Mouse (Mus musculus) central nervous system, embryonic 11.5 days (tissue): ENCODE data around the gene Olfr830. TPM values are rescaled to one million over a fixed set of nuclear protein-coding genes. Genes with fewer than 3 reads are reported as not detected.

Source experiments
- polyA plus RNA-seq: library from polyadenylated mRNA; depleted of rRNA; stranded (reverse); fragments of >200 nt; gene quantifications from 2 replicates; pipeline ENCODE4 v1.2.3, GENCODE M21; 2012; rRNA removed

Gene Olfr830
- not detected in 2 replicates for polyA plus RNA-seq

DNA sequence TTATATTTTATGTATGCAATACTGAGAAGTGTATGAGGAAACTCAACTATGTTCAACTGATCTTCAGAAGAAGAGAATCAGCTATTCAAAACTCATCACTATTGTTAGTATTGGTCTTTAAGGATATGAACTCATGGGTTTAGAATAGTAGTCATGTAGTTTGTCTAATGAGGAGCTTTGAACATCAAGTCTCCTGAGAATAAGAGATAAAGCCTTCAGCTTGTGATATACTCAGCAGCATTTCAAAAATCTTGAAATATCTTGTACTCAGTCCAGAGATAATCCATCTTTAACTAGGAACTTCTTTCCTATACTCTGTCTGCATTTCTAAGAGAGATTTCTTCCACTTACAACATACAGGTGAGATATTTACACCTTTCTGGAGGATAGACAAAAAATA is at the start of gene Olfr830:
Olfr830 (plus strand) TSS at position 301 of the 400 bp plus-strand sequence.

DNA sequence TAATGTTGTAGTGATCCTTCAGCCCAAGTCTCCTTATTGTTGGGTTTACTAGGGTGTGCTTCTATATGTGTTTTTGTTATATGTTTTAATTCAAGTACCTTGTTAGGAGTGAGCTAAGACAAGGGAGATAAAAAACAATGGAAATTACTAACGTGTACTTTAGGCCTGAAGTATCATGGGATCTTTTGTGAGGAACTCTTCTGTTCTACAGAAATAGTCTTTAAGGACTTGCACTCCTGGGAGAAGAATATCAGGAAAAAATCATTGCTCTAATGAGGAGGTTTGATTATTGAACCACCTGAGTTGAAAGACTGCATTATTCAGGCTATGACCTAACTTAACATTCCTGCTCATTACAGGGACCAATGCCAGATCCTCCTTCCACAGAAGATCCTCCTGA is 19.9 kb upstream of the Olfr830 start, which contains the start of gene Olfr829:
Olfr829 (plus strand) TSS at position 301 of the 400 bp plus-strand sequence.

Other genes starting within 250 kb of the Olfr830 start
- gene Muc16, start 200.2 kb upstream of the Olfr830 start, polyA plus RNA-seq = 0.08 and 0.62 TPM in 2 replicates
- not detected in 2 replicates for gene Olfr24, start 110.7 kb upstream of the Olfr830 start, polyA plus RNA-seq
- not detected in 2 replicates for gene Olfr828, start 55.2 kb upstream of the Olfr830 start, polyA plus RNA-seq
- gene Olfr829, start 19.8 kb upstream of the Olfr830 start, polyA plus RNA-seq = not detected in 2 replicates
- not detected in 2 replicates for gene Olfr832, start 62.4 kb downstream of the Olfr830 start, polyA plus RNA-seq
- gene Olfr834, start 113.3 kb downstream of the Olfr830 start, polyA plus RNA-seq = not detected in 2 replicates
- not detected in 2 replicates for gene Olfr835, start 158.0 kb downstream of the Olfr830 start, polyA plus RNA-seq
- gene Olfr836, start 245.7 kb downstream of the Olfr830 start, polyA plus RNA-seq = not detected in 2 replicates